Mouse (Mus musculus) brain, embryonic 14.5 days (tissue): ENCODE results near the gene Tmem88b.

Experiments used
- CTCF ChIP-seq: fragments of 200-500 bp; IDR thresholded peaks from 2 replicates; pipeline ENCODE4 v1.5.1; 2012; ENCODE audit warnings: inconsistent platforms, mild to moderate bottlenecking, moderate library complexity, borderline replicate concordance; ENCODE audit not compliant: insufficient read depth, insufficient read length; ENCODE audit errors: extremely low read depth
- POLR2A ChIP-seq: fragments of 200-500 bp; IDR thresholded peaks from 2 replicates; pipeline ENCODE4 v1.6.1; 2012; ENCODE audit warnings: mild to moderate bottlenecking, inconsistent platforms, borderline replicate concordance; ENCODE audit not compliant: poor library complexity, insufficient read depth, insufficient read length, severe bottlenecking; ENCODE audit errors: extremely low read depth

- TF ChIP-seq CTCF (no peak), POLR2A (peak; percentile 6; the same call in 1 of the 2 replicates)
These were observed 50.5 kb downstream of the Tmem88b start for GRCm38 (mm10) chr4:155734951-155735702.
